Mouse (Mus musculus) lung, postnatal 0 days (tissue): ENCODE data around the gene Siva1.

Experiments used
- CTCF ChIP-seq: IDR thresholded peaks from 2 replicates; pipeline ENCODE4 v1.5.1; 2016; ENCODE audit warnings: antibody characterized with exemption, mild to moderate bottlenecking
- EP300 ChIP-seq: IDR thresholded peaks from 2 replicates; pipeline ENCODE4 v1.6.1; 2016; ENCODE audit warnings: antibody characterized with exemption, mild to moderate bottlenecking, control low read depth

DNA sequence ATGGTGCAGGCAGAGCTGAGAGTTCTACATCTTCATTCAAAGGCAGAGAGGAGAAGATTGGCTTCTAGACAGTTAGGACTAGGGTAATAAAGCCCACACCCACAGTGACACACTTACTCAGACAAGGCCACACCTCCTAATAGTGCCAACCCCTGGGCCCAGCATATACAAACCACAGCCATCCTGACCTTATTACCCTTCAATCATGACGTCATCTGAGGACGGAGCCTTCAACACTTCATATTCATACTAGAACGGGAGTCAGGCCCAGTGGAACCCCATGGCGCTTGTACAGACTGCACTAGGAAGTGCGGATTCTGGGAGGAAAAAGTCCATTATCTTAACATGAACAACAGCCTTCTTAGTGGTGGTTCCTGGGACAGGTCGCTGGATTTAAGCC, 1.4 kb upstream of the Siva1 start:
- no peak for TF ChIP-seq CTCF
- TF ChIP-seq EP300: no peak
